Mouse (Mus musculus) stomach, embryonic 14.5 days (tissue): ENCODE measurements around the gene Ttl. TPM values are rescaled to one million over a fixed set of nuclear protein-coding genes. Genes with fewer than 3 reads are reported as not detected.

Source experiments
- ATAC-seq: fragments of 200-750 bp; cut with Nextera tagmentation; 2 replicates; pipeline ENCODE4 v1.8.0; 2017; ENCODE audit warnings: low read depth, moderate TSS enrichment; ENCODE audit not compliant: insufficient number of reproducible peaks, insufficient read depth, low FRiP score
- H3K27ac ChIP-seq: fragments of 300-500 bp; sonication (generic); 2 replicates; pipeline ENCODE4 v1.5.1; 2014; ENCODE audit warnings: mild to moderate bottlenecking, low read length, moderate library complexity, mixed read lengths
- H3K27me3 ChIP-seq: fragments of 300-500 bp; sonication (generic); 2 replicates; pipeline ENCODE4 v1.6.1; 2014; ENCODE audit warnings: low read length, control low read depth, mixed read lengths; ENCODE audit not compliant: control insufficient read depth, insufficient read depth
- H3K36me3 ChIP-seq: fragments of 300-500 bp; sonication (generic); 2 replicates; pipeline ENCODE4 v1.6.1; 2014; ENCODE audit warnings: mild to moderate bottlenecking, control low read depth, low read length, moderate library complexity, mixed read lengths; ENCODE audit not compliant: control insufficient read depth, insufficient read depth
- H3K4me1 ChIP-seq: fragments of 300-500 bp; sonication (generic); 2 replicates; pipeline ENCODE4 v1.6.1; 2014; ENCODE audit warnings: low read length, control low read depth, mixed read lengths; ENCODE audit not compliant: control insufficient read depth, insufficient read depth
- H3K4me2 ChIP-seq: fragments of 300-500 bp; sonication (generic); replicated peaks from 2 replicates; pipeline ENCODE4 v1.6.1; 2014; ENCODE audit warnings: low read depth, low read length, control low read depth
- H3K4me3 ChIP-seq: fragments of 300-500 bp; sonication (generic); 2 replicates; pipeline ENCODE4 v1.5.1; 2014; ENCODE audit warnings: low read depth, low read length, control low read depth
- H3K9ac ChIP-seq: fragments of 300-500 bp; sonication (generic); replicated peaks from 2 replicates; pipeline ENCODE4 v1.6.1; 2014; ENCODE audit warnings: low read depth, mild to moderate bottlenecking, control low read depth, low read length, moderate library complexity, mixed read lengths
- H3K9me3 ChIP-seq: fragments of 300-500 bp; sonication (generic); 2 replicates; pipeline ENCODE4 v1.6.1; 2016; ENCODE audit warnings: low read depth, low read length, control low read depth; ENCODE audit not compliant: control insufficient read depth
- WGBS: fragments of 180-500 bp; shearing (Covaris S2); extraction: QIAGEN DNeasy Blood & Tissue Kit; methylation state at CpG from one replicate; pipeline ENCODE4 v1.1.7; 2014; 5-methylcytosine and 5-hydroxymethylcytosine counted together
- polyA plus RNA-seq: library from polyadenylated mRNA; unstranded; fragments of >200 nt; fragmentation: Nextera tagmentation; extraction: Ambion mirVana; gene quantifications from 2 replicates; pipeline ENCODE4 v1.2.1, GENCODE M21; 2014

Ttl gene
- polyA plus RNA-seq, 1 experiment from 2014 or later = 24.8 TPM

DNA sequence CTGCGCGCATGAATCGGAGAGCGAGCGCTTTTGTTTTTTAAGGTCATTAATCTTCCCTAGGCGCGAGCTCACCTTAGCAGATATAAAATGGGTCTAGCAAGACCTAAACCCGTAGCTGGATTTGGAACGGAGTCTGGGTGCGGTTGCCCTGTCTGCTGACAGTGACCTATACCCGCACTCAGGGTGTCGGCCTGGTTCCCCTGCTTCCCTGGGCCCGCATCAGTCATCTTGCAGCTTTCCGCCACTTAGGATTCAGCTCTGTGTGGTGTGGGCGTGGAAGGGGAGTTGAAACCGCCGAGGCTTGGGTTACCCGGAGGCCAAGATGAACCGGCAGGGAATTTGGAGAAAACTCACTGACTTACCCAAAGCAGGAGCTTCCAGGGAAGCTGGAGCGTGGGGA lies 584 bp downstream of the Ttl start:
- Histone ChIP-seq H3K9ac (peak overlapping the region; percentile 66), H3K9me3 (no peaks in the 10 kb centered on the region), H3K4me3 (peak overlapping the region; percentile 80), H3K4me1 (peaks cover 12% of the 10 kb centered on the region), H3K27me3 (no peaks in the 10 kb centered on the region), H3K27ac (peak overlapping the region; percentile 56; the same call in 1 of the 2 replicates), H3K4me2 (peak overlapping the region; percentile 68), H3K36me3 (no peaks in the 10 kb centered on the region; the same call in none of the 2 replicates)
- WGBS = under 1% methylated on average over 20 of the region's 20 CpGs
- ATAC-seq = peak; percentile 77

DNA sequence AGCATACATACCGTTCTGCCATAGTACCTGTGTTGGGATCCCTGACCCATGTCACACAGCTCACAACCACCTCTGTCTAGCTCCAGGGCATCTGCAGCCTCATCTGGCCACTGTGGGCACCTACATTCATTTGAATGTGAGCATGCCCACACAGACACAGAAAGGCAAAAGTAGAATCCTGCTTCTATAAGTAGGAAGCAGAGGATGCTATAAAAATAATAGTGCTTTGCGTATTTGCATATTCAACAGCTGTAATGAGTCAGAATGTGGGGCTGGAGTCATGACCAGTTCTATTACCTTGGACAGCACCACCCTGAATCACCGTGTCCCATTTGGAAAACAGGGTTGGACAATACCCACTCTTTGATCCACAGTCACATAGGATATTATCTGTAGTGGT lies 4.6 kb downstream of the Ttl start:
- no peaks in the 10 kb centered on the region; the same call in none of the 2 replicates for H3K36me3 ChIP-seq
- H3K4me3 ChIP-seq = no peak overlapping the region
- no peak overlapping the region for H3K9ac ChIP-seq
- H3K9me3 ChIP-seq = no peaks in the 10 kb centered on the region
- no peak overlapping the region for H3K27ac ChIP-seq
- no peak for ATAC-seq
- no peaks in the 10 kb centered on the region for H3K27me3 ChIP-seq
- no peak overlapping the region for H3K4me2 ChIP-seq
- peaks cover 12% of the 10 kb centered on the region for H3K4me1 ChIP-seq
- 91% methylated on average over 3 of the region's 3 CpGs for WGBS

DNA sequence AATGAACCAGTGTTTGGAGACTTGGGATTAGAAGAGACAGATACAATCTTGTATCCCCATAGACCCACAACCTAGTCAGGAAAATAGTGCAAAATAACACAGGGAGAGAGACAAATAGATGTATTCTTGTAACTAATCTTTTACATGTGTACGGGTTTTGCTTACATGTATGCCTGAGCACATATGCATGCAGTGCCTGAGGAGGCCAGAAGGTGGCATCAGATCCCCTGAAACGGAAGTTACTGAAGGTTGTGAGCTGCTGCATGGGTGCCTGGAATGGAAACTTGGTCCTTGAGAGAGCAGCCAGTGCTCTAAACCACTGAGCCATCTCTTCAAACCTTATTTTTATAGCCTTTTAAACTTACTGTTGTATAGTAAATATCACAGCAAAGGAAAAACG lies 12.6 kb downstream of the Ttl start:
- no peaks in the 10 kb centered on the region for H3K9me3 ChIP-seq
- 76% methylated on average over 3 of the region's 3 CpGs for WGBS
- peaks cover 27% of the 10 kb centered on the region for H3K36me3 ChIP-seq
- ATAC-seq = no peak
- H3K27me3 ChIP-seq = no peaks in the 10 kb centered on the region
- no peak overlapping the region for H3K4me3 ChIP-seq
- H3K9ac ChIP-seq = no peak overlapping the region
- H3K4me1 ChIP-seq = no peaks in the 10 kb centered on the region
- no peak overlapping the region for H3K4me2 ChIP-seq
- H3K27ac ChIP-seq = no peak overlapping the region

DNA sequence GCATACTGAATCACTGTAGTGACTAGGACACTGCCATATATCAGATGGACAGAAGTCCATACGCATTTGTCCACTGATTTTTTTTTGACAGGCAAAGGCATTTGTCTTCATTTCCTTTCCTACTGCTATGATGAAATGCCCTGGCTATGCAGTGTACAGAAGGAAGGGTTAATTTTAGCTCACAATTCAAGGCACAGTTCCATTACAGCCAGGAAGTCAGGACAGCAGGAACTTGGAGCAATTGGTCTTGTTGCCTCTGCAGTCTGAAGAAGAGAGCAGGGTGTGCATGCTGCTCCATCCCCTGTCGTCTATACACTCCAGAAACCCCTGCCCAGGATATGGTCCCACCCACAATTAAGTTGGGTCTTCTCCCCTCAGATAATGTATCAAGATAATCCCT lies 13.5 kb downstream of the Ttl start:
- peaks cover 27% of the 10 kb centered on the region for H3K36me3 ChIP-seq
- no peak overlapping the region for H3K4me3 ChIP-seq
- H3K9ac ChIP-seq = no peak overlapping the region
- no peaks in the 10 kb centered on the region for H3K9me3 ChIP-seq
- H3K4me1 ChIP-seq = no peaks in the 10 kb centered on the region
- WGBS = 67% methylated on average over 2 of the region's 2 CpGs
- H3K27me3 ChIP-seq = no peaks in the 10 kb centered on the region
- ATAC-seq = no peak
- H3K4me2 ChIP-seq = no peak overlapping the region
- no peak overlapping the region for H3K27ac ChIP-seq

DNA sequence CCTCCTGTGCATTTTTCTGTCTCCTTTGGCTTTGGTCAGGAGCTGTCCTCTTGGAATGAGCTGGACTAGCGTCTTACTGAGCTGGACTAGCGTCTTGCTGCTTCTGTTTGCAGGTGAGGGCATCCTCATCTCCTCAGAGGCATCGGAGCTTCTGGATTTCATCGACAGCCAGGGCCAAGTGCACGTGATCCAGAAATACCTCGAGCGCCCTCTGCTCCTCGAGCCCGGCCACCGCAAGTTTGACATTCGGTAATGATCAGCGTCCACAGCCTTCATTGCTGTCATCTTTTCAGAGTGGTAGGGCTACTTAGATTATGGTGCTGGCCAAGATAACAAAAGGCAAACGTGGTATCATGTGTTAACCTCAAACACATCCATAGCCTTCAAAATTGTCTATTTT lies 15.4 kb downstream of the Ttl start:
- 64% methylated on average over 13 of the region's 13 CpGs for WGBS
- Histone ChIP-seq H3K27me3 (no peaks in the 10 kb centered on the region), H3K9ac (no peak overlapping the region), H3K9me3 (no peaks in the 10 kb centered on the region), H3K4me2 (no peak overlapping the region), H3K36me3 (peaks cover 30% of the 10 kb centered on the region), H3K4me1 (no peaks in the 10 kb centered on the region), H3K4me3 (no peak overlapping the region), H3K27ac (no peak overlapping the region)
- ATAC-seq = no peak

DNA sequence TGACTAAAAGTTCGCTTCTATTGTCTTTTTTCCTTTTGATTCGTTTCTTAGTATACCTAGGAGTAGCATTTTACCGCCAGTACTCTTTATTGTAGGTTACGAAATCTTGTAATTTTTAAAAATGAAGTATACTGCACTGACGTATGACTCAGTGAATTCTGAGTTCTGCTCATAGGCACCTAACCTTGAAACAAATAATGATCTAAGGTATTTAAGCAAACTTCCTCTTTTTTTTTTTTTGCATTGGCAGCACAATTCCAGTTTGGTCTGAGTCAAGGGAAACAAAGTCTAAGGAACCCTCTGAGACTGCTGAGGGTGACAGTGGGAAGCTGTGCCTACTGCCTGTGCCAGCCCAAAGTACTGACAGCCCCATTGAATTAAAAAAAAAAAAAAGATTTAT lies 17.8 kb downstream of the Ttl start:
- Histone ChIP-seq H3K27ac (no peak overlapping the region), H3K9ac (no peak overlapping the region)

DNA sequence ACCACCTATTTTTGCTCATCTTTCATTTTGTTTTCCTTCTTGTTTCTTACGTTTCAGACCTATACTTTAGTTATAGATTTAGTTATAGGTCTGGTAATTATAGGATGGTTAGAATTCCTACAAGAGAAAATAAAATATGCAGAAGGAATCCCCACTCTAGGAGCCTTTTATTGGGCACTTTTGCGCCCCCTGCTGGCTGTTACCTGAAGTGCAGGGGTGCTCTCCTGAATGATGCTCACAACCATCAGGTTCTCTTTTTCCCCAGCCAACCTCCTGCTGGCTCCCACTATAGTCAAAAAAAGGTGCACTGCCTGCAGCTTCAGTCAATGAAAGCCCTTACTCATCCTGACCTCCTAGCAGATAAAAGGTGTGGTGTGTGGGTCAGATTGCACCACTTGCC lies 19.2 kb downstream of the Ttl start:
- Histone ChIP-seq H3K27me3 (no peaks in the 10 kb centered on the region), H3K4me1 (no peaks in the 10 kb centered on the region), H3K4me3 (no peak overlapping the region), H3K9me3 (no peaks in the 10 kb centered on the region), H3K9ac (no peak overlapping the region), H3K4me2 (no peak overlapping the region), H3K36me3 (peaks cover 16% of the 10 kb centered on the region), H3K27ac (no peak overlapping the region)
- ATAC-seq = no peak
- 59% methylated on average over 2 of the region's 2 CpGs for WGBS

More for the DNA sequence above, 17.8 kb downstream of the Ttl start:
- Histone ChIP-seq H3K9me3 (no peaks in the 10 kb centered on the region), H3K27me3 (no peaks in the 10 kb centered on the region), H3K36me3 (peaks cover 20% of the 10 kb centered on the region), H3K4me3 (no peak overlapping the region), H3K4me2 (no peak overlapping the region), H3K4me1 (no peaks in the 10 kb centered on the region)
- 89% methylated on average over 5 of the region's 5 CpGs for WGBS
- ATAC-seq = no peak

DNA sequence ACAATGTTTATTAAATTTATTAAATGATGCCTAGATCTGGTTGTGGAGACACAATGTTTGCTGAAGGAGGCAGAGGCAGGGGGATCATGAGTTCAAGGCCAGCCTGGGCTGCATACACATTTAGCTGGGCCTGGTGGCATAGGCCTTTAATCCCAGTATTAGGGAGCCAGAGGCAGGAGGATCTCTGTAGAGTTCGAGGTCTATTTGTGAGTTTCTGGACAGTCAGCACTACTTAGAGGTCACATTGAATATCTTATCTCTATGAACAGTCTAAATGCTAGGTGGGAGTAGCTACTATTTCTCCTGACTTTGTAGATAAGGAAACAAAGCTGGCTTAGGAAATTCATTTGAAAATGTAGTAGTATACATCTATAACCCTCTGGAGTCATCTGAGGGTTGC lies 21.8 kb downstream of the Ttl start:
- ATAC-seq = no peak
- Histone ChIP-seq H3K36me3 (peaks cover 14% of the 10 kb centered on the region), H3K9me3 (no peaks in the 10 kb centered on the region), H3K4me3 (no peak overlapping the region), H3K27me3 (no peaks in the 10 kb centered on the region), H3K9ac (no peak overlapping the region), H3K4me1 (no peaks in the 10 kb centered on the region), H3K4me2 (no peak overlapping the region), H3K27ac (no peak overlapping the region)
- 93% methylated on average over 1 of the region's 1 CpGs for WGBS

DNA sequence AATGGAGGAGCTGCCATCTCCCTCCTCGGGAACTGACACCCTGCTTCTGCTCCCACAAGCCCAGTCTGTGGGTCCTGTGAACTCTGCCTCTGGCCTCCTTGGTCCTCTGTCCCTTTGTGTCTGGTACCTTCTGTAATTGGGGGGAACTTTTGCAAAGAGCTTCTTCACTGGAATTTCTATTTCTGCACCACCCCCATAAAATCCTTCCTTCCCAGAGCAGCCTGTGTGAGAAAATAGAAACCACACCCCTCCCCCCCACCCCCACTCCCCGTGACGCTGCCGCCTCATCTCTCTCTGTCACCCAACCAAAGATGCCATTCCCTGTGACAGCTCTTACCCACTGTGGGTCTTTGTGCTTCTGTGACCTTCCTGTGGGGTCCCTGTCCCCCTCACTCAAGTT lies 24.6 kb downstream of the Ttl start:
- Histone ChIP-seq H3K4me1 (no peaks in the 10 kb centered on the region), H3K4me3 (no peak overlapping the region), H3K36me3 (peaks cover 16% of the 10 kb centered on the region), H3K9me3 (no peaks in the 10 kb centered on the region), H3K27ac (no peak overlapping the region), H3K27me3 (no peaks in the 10 kb centered on the region), H3K9ac (no peak overlapping the region), H3K4me2 (no peak overlapping the region)
- 68% methylated on average over 4 of the region's 4 CpGs for WGBS
- no peak for ATAC-seq
